Mouse (Mus musculus) heart, embryonic 11.5 days (tissue): Measurements from ENCODE around the gene Fancd2. TPM values are rescaled to one million over a fixed set of nuclear protein-coding genes. Genes with fewer than 3 reads are reported as not detected.

Experiments
- ATAC-seq: fragments of 200-750 bp; cut with Nextera tagmentation; replicated peaks from 2 replicates; pipeline ENCODE4 v1.8.0; 2017; ENCODE audit warnings: moderate library complexity; ENCODE audit not compliant: insufficient number of reproducible peaks, low FRiP score, low TSS enrichment
- H3K27ac ChIP-seq: fragments of 300-500 bp; sonication (generic); 2 replicates; pipeline ENCODE4 v1.5.1; 2014; ENCODE audit warnings: mild to moderate bottlenecking, low read depth, low read length
- H3K27me3 ChIP-seq: fragments of 300-500 bp; sonication (generic); 2 replicates; pipeline ENCODE4 v1.6.1; 2014; ENCODE audit warnings: mild to moderate bottlenecking, low read length, mixed read lengths; ENCODE audit not compliant: control insufficient read depth, insufficient read depth
- H3K36me3 ChIP-seq: fragments of 300-500 bp; sonication (generic); 2 replicates; pipeline ENCODE4 v1.6.1; 2014; ENCODE audit warnings: mild to moderate bottlenecking, low read length, moderate library complexity, mixed read lengths; ENCODE audit not compliant: control insufficient read depth, insufficient read depth
- H3K4me1 ChIP-seq: fragments of 300-500 bp; sonication (generic); 2 replicates; pipeline ENCODE4 v1.6.1; 2014; ENCODE audit warnings: low read length; ENCODE audit not compliant: control insufficient read depth, insufficient read depth
- H3K4me2 ChIP-seq: fragments of 300-500 bp; sonication (generic); 2 replicates; pipeline ENCODE4 v1.6.1; 2014; ENCODE audit warnings: mild to moderate bottlenecking, moderate library complexity
- H3K4me3 ChIP-seq: fragments of 300-500 bp; sonication (generic); 2 replicates; pipeline ENCODE4 v1.5.1; 2014; ENCODE audit warnings: low read depth, low read length
- H3K9ac ChIP-seq: fragments of 300-500 bp; sonication (generic); 2 replicates; pipeline ENCODE4 v1.6.1; 2014; ENCODE audit warnings: mild to moderate bottlenecking, low read depth, low read length, moderate library complexity
- H3K9me3 ChIP-seq: fragments of 300-500 bp; sonication (generic); replicated peaks from 2 replicates; pipeline ENCODE4 v1.6.1; 2016; ENCODE audit warnings: low read length; ENCODE audit not compliant: control insufficient read depth
- WGBS: fragments of 180-500 bp; shearing (Covaris S2); extraction: QIAGEN DNeasy Blood & Tissue Kit; methylation state at CpG from one replicate; pipeline ENCODE4 v1.1.7; 2014; ENCODE audit not compliant: insufficient replicate concordance; 5-methylcytosine and 5-hydroxymethylcytosine counted together
- polyA plus RNA-seq: library from polyadenylated mRNA; unstranded; fragments of >200 nt; fragmentation: Nextera tagmentation; extraction: Ambion mirVana; gene quantifications from 2 replicates; pipeline ENCODE4 v1.2.1, GENCODE M21; 2014

Gene Fancd2
- 11.5 and 12.6 TPM in 2 replicates for polyA plus RNA-seq

GRCm38 (mm10) chr6:113530932-113531839 lies at the start of gene Fancd2, which contains the start of gene Emc3:
Gene Fancd2 (plus strand): TSS chr6:113531682.
Gene Emc3 (minus strand): TSS chr6:113531652.
- under 1% methylated on average over 47 of the region's 47 CpGs for WGBS
- Histone ChIP-seq H3K9ac (peak within 1 kb of the TSS; percentile 77), H3K36me3 (no peaks in the 10 kb centered on the region), H3K27ac (peak within 1 kb of the TSS; percentile 54; the same call in 1 of the 2 replicates), H3K27me3 (no peaks in the 10 kb centered on the region), H3K4me1 (peaks cover 12% of the 10 kb centered on the region), H3K4me3 (peak within 1 kb of the TSS; percentile 64), H3K9me3 (no peaks in the 10 kb centered on the region), H3K4me2 (peak within 1 kb of the TSS; percentile 66)
- peak; percentile 74; the same call in 1 of the 2 replicates for ATAC-seq

- peak; percentile 55 for ATAC-seq
- WGBS: 2% methylated on average over 65 of the region's 65 CpGs
- Histone ChIP-seq H3K36me3 (no peaks in the 10 kb centered on the region), H3K9ac (peak overlapping the region; percentile 85), H3K27ac (peak overlapping the region; percentile 88), H3K4me1 (peaks cover 12% of the 10 kb centered on the region; the same call in 1 of the 2 replicates), H3K4me2 (peak overlapping the region; percentile 87), H3K4me3 (peak overlapping the region; percentile 61), H3K9me3 (no peaks in the 10 kb centered on the region), H3K27me3 (peaks cover 12% of the 10 kb centered on the region)
Measured at GRCm38 (mm10) chr6:113482477-113483099, 48.9 kb upstream of the Fancd2 start.

GRCm38 (mm10) chr6:113483100-113483615 lies 48.3 kb upstream of the Fancd2 start, which contains the start of gene Creld1:
Gene Creld1 (plus strand): TSS chr6:113483297.
- H3K9ac ChIP-seq: peak within 1 kb of the TSS; percentile 85
- ATAC-seq: peak; percentile 91
- H3K27ac ChIP-seq: peak within 1 kb of the TSS; percentile 88
- H3K27me3 ChIP-seq: peaks cover 12% of the 10 kb centered on the region
- H3K9me3 ChIP-seq: no peaks in the 10 kb centered on the region
- under 1% methylated on average over 26 of the region's 26 CpGs for WGBS
- peaks cover 12% of the 10 kb centered on the region; the same call in 1 of the 2 replicates for H3K4me1 ChIP-seq
- no peaks in the 10 kb centered on the region for H3K36me3 ChIP-seq
- H3K4me2 ChIP-seq: peak within 1 kb of the TSS; percentile 87
- peak within 1 kb of the TSS; percentile 61 for H3K4me3 ChIP-seq

GRCm38 (mm10) chr6:113483729-113484128 lies 47.8 kb upstream of the Fancd2 start:
- H3K9ac ChIP-seq: peak overlapping the region; percentile 77
- H3K27me3 ChIP-seq: peaks cover 12% of the 10 kb centered on the region
- H3K9me3 ChIP-seq: no peaks in the 10 kb centered on the region
- WGBS: 13% methylated on average over 10 of the region's 10 CpGs
- H3K27ac ChIP-seq: peak overlapping the region; percentile 88
- ATAC-seq: no peak
- H3K4me2 ChIP-seq: peak overlapping the region; percentile 87
- H3K36me3 ChIP-seq: 0 out of 2 replicates have a peak, but pooled peaks cover 3% of the 10 kb centered on the region
- peak overlapping the region; percentile 61 for H3K4me3 ChIP-seq
- H3K4me1 ChIP-seq: peaks cover 12% of the 10 kb centered on the region; the same call in 1 of the 2 replicates

- H3K4me3 ChIP-seq: no peak overlapping the region
- H3K36me3 ChIP-seq: peaks cover 13% of the 10 kb centered on the region; the same call in 1 of the 2 replicates
- no peak overlapping the region for H3K9ac ChIP-seq
- H3K4me2 ChIP-seq: no peak overlapping the region
- 66% methylated on average over 7 of the region's 7 CpGs for WGBS
- no peaks in the 10 kb centered on the region for H3K9me3 ChIP-seq
- ATAC-seq: no peak
- no peaks in the 10 kb centered on the region for H3K27me3 ChIP-seq
- no peak overlapping the region for H3K27ac ChIP-seq
- peaks cover 9% of the 10 kb centered on the region; the same call in 1 of the 2 replicates for H3K4me1 ChIP-seq
Measured at GRCm38 (mm10) chr6:113487125-113487576, 44.3 kb upstream of the Fancd2 start.

- Histone ChIP-seq H3K4me3 (no peak overlapping the region), H3K4me2 (no peak overlapping the region)
- WGBS: 91% methylated on average over 14 of the region's 14 CpGs
Measured at GRCm38 (mm10) chr6:113489410-113489809, 42.1 kb upstream of the Fancd2 start.

GRCm38 (mm10) chr6:113492101-113492864 lies 39.2 kb upstream of the Fancd2 start:
- peaks cover 13% of the 10 kb centered on the region; the same call in 1 of the 2 replicates for H3K36me3 ChIP-seq
- no peaks in the 10 kb centered on the region for H3K9me3 ChIP-seq
- peaks cover 12% of the 10 kb centered on the region for H3K4me1 ChIP-seq
- no peak overlapping the region for H3K27ac ChIP-seq
- 67% methylated on average over 24 of the region's 24 CpGs for WGBS
- no peak for ATAC-seq
- H3K27me3 ChIP-seq: peaks cover 22% of the 10 kb centered on the region
- no peak overlapping the region for H3K4me3 ChIP-seq
- H3K9ac ChIP-seq: no peak overlapping the region
- H3K4me2 ChIP-seq: no peak overlapping the region

More at GRCm38 (mm10) chr6:113489410-113489809, 42.1 kb upstream of the Fancd2 start:
- no peaks in the 10 kb centered on the region for H3K9me3 ChIP-seq
- peaks cover 4% of the 10 kb centered on the region; the same call in 1 of the 2 replicates for H3K4me1 ChIP-seq
- H3K27me3 ChIP-seq: no peaks in the 10 kb centered on the region
- H3K27ac ChIP-seq: no peak overlapping the region
- H3K9ac ChIP-seq: no peak overlapping the region
- ATAC-seq: no peak
- H3K36me3 ChIP-seq: peaks cover 13% of the 10 kb centered on the region; the same call in 1 of the 2 replicates
